Mouse (Mus musculus): ENCODE data around the gene Sertad4. TPM values are rescaled to one million over a fixed set of nuclear protein-coding genes. Genes with fewer than 3 reads are reported as not detected.

Sertad4 gene
- total and polyA plus RNA-seq, 3 experiments = 3.3 to 4.1 (median 3.9) TPM

GRCm38 (mm10) chr1:192854819-192855271 is 711 bp downstream of the Sertad4 start:
- Histone ChIP-seq H3K4me1 (ENCODE audit: control insufficient read depth, insufficient read depth, low read length) (peaks cover 7% of the 10 kb centered on the region), H3K27me3 (ENCODE audit: control insufficient read depth, insufficient read depth, low read length) (no peaks in the 10 kb centered on the region), H3K79me2 (replicated peaks; ENCODE audit: control insufficient read depth, insufficient read depth, low read length) (no peaks in the 10 kb centered on the region), H3K27ac (peak overlapping the region; percentile 81), H3K9ac (ENCODE audit: low read depth, low read length) (peak overlapping the region; percentile 79), H3K36me3 (ENCODE audit: control insufficient read depth, insufficient read depth, low read length) (no peaks in the 10 kb centered on the region), H3K4me3 (peak overlapping the region; percentile 58)
- DNase-seq = peak; percentile 75 to 79
- WGBS = under 1% methylated on average over 44 of the region's 45 CpGs
- TF ChIP-seq CTCF (IDR thresholded peaks at IDR 0.05) (0 out of 2 replicates have a peak, but pooled peaks have one; percentile 21), EP300 (IDR thresholded peaks at IDR 0.05; ENCODE audit: insufficient read depth, low read depth, low read length) (no peak), POLR2A (IDR thresholded peaks at IDR 0.05; ENCODE audit: insufficient read depth, low read depth, low read length) (no peak)
- intact Hi-C loops (cut with DNase I) = loop anchor here (1.0 to 2.0 kb wide), 2 partner anchors 33 to 68 kb away; no protein-coding TSS in a partner anchor

- intact Hi-C loops (cut with DNase I) = loop anchor here (1.0 to 2.0 kb wide), 2 partner anchors 32 to 67 kb away; no protein-coding TSS in a partner anchor
- Histone ChIP-seq H3K36me3 (ENCODE audit: control insufficient read depth, insufficient read depth, low read length) (no peaks in the 10 kb centered on the region), H3K4me3 (peak overlapping the region; percentile 58), H3K27me3 (ENCODE audit: control insufficient read depth, insufficient read depth, low read length) (no peaks in the 10 kb centered on the region), H3K79me2 (replicated peaks; ENCODE audit: control insufficient read depth, insufficient read depth, low read length) (no peaks in the 10 kb centered on the region), H3K9ac (ENCODE audit: low read depth, low read length) (peak overlapping the region; percentile 79), H3K27ac (peak overlapping the region; percentile 81), H3K4me1 (ENCODE audit: control insufficient read depth, insufficient read depth, low read length) (peaks cover 7% of the 10 kb centered on the region)
- peak in 1 of 2 experiments; percentile 15 for DNase-seq
- WGBS = 28% methylated on average over 19 of the region's 19 CpGs
- no peak for TF ChIP-seq EP300 (IDR thresholded peaks at IDR 0.05; ENCODE audit: insufficient read depth, low read depth, low read length)
- TF ChIP-seq CTCF (IDR thresholded peaks at IDR 0.05) = no peak
- TF ChIP-seq POLR2A (IDR thresholded peaks at IDR 0.05; ENCODE audit: insufficient read depth, low read depth, low read length) = no peak
Measured at GRCm38 (mm10) chr1:192853988-192854818, 1.4 kb downstream of the Sertad4 start.

GRCm38 (mm10) chr1:192853429-192853828 is 2.1 kb downstream of the Sertad4 start:
- WGBS = 75% methylated on average over 2 of the region's 2 CpGs
- H3K4me1 ChIP-seq (ENCODE audit: control insufficient read depth, insufficient read depth, low read length) = peaks cover 7% of the 10 kb centered on the region
- intact Hi-C loops (cut with DNase I) = no loop called here
- H3K36me3 ChIP-seq (ENCODE audit: control insufficient read depth, insufficient read depth, low read length) = no peaks in the 10 kb centered on the region
- no peak overlapping the region for H3K4me3 ChIP-seq
- no peak overlapping the region for H3K9ac ChIP-seq (ENCODE audit: low read depth, low read length)
- TF ChIP-seq POLR2A (IDR thresholded peaks at IDR 0.05; ENCODE audit: insufficient read depth, low read depth, low read length) = no peak
- TF ChIP-seq EP300 (IDR thresholded peaks at IDR 0.05; ENCODE audit: insufficient read depth, low read depth, low read length) = no peak
- no peak for TF ChIP-seq CTCF (IDR thresholded peaks at IDR 0.05)
- no peaks in the 10 kb centered on the region for H3K79me2 ChIP-seq (replicated peaks; ENCODE audit: control insufficient read depth, insufficient read depth, low read length)
- no peak overlapping the region; the same call in 1 of the 2 replicates for H3K27ac ChIP-seq
- DNase-seq = no peak
- H3K27me3 ChIP-seq (ENCODE audit: control insufficient read depth, insufficient read depth, low read length) = no peaks in the 10 kb centered on the region

- peak overlapping the region; percentile 47; the same call in 1 of the 2 replicates for H3K27ac ChIP-seq
- DNase-seq = no peak
- TF ChIP-seq EP300 (IDR thresholded peaks at IDR 0.05; ENCODE audit: insufficient read depth, low read depth, low read length) = no peak
- H3K27me3 ChIP-seq (ENCODE audit: control insufficient read depth, insufficient read depth, low read length) = no peaks in the 10 kb centered on the region
- no peaks in the 10 kb centered on the region for H3K36me3 ChIP-seq (ENCODE audit: control insufficient read depth, insufficient read depth, low read length)
- no peak overlapping the region for H3K4me3 ChIP-seq
- intact Hi-C loops (cut with DNase I) = no loop called here
- no peak overlapping the region for H3K9ac ChIP-seq (ENCODE audit: low read depth, low read length)
- H3K79me2 ChIP-seq (replicated peaks; ENCODE audit: control insufficient read depth, insufficient read depth, low read length) = no peaks in the 10 kb centered on the region
- H3K4me1 ChIP-seq (ENCODE audit: control insufficient read depth, insufficient read depth, low read length) = peaks cover 7% of the 10 kb centered on the region
Measured at GRCm38 (mm10) chr1:192852047-192852446, 3.5 kb downstream of the Sertad4 start.

DNA sequence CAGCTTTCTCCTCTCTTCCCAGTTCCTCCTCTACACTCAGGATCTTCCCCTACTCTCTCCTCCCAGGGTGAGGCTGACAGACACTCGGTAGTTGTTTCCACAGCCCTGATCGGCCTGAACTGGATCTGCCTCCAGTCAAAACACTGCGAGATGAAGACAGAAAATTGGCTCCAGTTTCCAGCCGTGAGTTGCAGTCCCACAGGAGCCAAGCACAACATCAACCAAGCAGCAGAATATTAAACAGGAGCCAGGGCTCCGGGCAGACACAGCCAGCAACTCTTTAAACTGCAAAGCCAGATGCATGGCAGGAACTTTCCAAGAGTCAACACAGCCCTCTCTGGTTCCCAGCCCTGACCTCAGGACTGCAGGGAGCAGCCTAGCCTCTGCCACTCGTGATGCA is 3.9 kb downstream of the Sertad4 start:
- no peaks in the 10 kb centered on the region for H3K36me3 ChIP-seq (ENCODE audit: control insufficient read depth, insufficient read depth, low read length)
- intact Hi-C loops (cut with DNase I) = no loop called here
- TF ChIP-seq CTCF (IDR thresholded peaks at IDR 0.05) (no peak), EP300 (IDR thresholded peaks at IDR 0.05; ENCODE audit: insufficient read depth, low read depth, low read length) (peak; percentile 73; the same call in 1 of the 2 replicates), POLR2A (IDR thresholded peaks at IDR 0.05; ENCODE audit: insufficient read depth, low read depth, low read length) (0 out of 2 replicates have a peak, but pooled peaks have one; percentile 23)
- no peak overlapping the region for H3K9ac ChIP-seq (ENCODE audit: low read depth, low read length)
- H3K27ac ChIP-seq = peak overlapping the region; percentile 47; the same call in 1 of the 2 replicates
- 7% methylated on average over 6 of the region's 6 CpGs for WGBS
- peaks cover 7% of the 10 kb centered on the region for H3K4me1 ChIP-seq (ENCODE audit: control insufficient read depth, insufficient read depth, low read length)
- H3K79me2 ChIP-seq (replicated peaks; ENCODE audit: control insufficient read depth, insufficient read depth, low read length) = no peaks in the 10 kb centered on the region
- H3K27me3 ChIP-seq (ENCODE audit: control insufficient read depth, insufficient read depth, low read length) = no peaks in the 10 kb centered on the region
- DNase-seq = peak; percentile 57 to 84
- no peak overlapping the region for H3K4me3 ChIP-seq

DNA sequence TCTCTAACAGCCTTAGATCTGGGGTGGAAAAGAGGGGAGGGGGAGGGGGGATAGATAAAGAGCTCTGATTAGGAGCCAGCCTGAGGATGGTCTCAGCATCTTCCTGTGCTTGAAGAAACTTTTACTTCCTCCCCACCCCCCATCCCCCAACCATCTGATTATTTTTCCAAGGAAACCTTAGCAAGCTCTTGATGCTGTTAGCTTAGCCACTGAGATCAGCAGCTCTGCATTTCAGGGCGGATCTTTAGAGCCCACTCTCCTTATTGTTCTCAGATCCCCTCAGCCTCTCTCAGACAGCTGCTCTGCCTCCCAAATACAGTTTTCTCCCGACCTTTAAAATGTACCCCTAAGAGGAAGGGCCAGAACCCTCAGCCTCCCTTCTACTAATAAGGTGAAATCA is 4.4 kb downstream of the Sertad4 start:
- H3K27ac ChIP-seq = peak overlapping the region; percentile 47; the same call in 1 of the 2 replicates
- no peaks in the 10 kb centered on the region for H3K36me3 ChIP-seq (ENCODE audit: control insufficient read depth, insufficient read depth, low read length)
- 23% methylated on average over 2 of the region's 2 CpGs for WGBS
- H3K79me2 ChIP-seq (replicated peaks; ENCODE audit: control insufficient read depth, insufficient read depth, low read length) = no peaks in the 10 kb centered on the region
- TF ChIP-seq POLR2A (IDR thresholded peaks at IDR 0.05; ENCODE audit: insufficient read depth, low read depth, low read length) (no peak), CTCF (IDR thresholded peaks at IDR 0.05) (no peak), EP300 (IDR thresholded peaks at IDR 0.05; ENCODE audit: insufficient read depth, low read depth, low read length) (no peak)
- no peak for DNase-seq
- no peak overlapping the region for H3K4me3 ChIP-seq
- no peaks in the 10 kb centered on the region for H3K27me3 ChIP-seq (ENCODE audit: control insufficient read depth, insufficient read depth, low read length)
- H3K4me1 ChIP-seq (ENCODE audit: control insufficient read depth, insufficient read depth, low read length) = peaks cover 7% of the 10 kb centered on the region
- H3K9ac ChIP-seq (ENCODE audit: low read depth, low read length) = no peak overlapping the region
- intact Hi-C loops (cut with DNase I) = no loop called here

All from heart, adult 2 months (tissue).